Mouse (Mus musculus) mouse embryonic stem cell (cell line): ENCODE measurements around the gene Ctps.

Experiments
- in situ Hi-C, 2 experiments: fragments of 300-500 bp; cut with MboI; formaldehyde crosslinking; loops; 1 replicate in 1 of 2; 3 replicates in 1 of 2; pipeline ENCODE4 v1.14.3; 2019 to 2020; ENCODE audit warnings: low sequenced_read_pairs in 2 of 2, low pct_unique_long_range_greater_than_20kb in 1 of 2, mixed read lengths in 1 of 2; ENCODE audit not compliant: unreplicated experiment in 1 of 2

The Ctps gene

DNA sequence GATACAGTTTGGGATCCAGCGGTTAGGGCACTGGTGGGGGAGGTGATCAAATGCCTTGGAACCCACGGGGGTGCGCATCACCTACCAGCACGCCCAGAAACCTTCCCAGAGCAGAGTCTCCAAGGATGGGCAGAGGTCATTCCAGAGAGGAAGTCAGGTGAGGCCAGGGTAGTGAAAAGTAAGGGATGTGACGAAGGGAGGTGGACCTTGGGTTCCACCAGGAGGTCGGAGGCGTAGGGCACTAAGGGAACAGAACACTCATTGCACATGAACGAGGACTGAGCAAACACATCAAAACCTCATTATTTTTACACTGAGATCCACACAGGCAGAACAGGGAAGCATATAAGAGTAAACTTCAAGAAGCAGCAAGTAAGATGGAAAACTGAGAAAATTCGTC is 11.6 kb upstream of the Ctps start:
- in situ Hi-C loops: no loop called here

DNA sequence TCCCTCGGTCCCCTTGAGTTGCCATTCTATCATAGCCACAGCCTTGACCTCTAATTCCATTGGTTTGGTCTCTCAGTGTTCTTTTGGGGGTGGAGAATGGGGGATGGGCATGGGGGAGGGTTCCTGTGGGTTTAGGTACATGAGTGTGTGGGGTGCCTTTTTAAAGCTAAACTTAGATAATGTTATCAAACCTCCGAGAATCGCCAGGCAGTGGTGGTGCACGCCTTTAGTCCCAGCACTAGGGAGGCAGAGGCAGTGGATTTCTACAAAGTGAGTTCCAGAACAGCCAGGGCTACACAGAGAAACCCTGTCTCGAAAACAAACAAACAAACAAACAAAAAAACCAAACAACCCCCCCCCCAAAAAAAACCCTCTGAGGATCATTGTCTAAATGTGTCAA is 10.8 kb upstream of the Ctps start:
- in situ Hi-C loops: no loop called here

DNA sequence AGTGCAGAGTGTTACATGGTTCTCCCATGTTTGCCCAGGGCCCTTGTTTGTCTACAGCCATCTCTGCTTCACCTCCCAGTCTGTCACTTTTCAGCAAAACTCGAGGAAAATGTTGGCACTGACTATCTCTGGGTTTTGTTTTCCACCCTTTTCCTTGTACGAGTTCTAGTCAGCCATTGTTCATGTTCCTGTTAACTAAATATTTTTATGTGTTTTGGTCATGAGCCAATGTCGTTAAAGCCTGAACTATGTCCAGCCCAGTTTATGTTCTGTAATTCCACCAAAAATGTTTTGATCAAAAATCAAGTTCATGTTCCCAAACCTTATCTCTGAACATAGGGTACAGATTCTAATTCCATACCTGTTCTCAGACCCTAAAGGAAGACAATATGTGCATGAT is 1.6 kb upstream of the Ctps start:
- in situ Hi-C loops: no loop called here

DNA sequence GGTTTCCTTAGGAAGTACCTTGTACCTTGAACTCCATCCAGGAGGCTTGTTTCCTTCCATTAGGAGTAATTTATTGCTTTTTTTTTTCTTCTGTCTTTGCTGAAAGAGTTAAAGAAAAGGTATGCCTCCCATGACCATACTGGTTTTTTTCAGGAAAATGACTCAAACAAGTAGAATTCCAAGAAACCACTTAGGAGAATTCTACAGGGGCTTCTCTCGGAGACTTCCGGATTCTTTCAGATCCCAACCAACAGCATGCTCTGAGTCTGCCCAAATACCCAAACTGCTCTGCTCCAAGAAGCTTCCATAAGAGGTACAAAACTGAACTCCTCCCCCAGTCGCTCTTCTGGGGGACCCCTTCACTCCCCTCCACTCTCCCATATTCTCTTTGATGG is 991 bp upstream of the Ctps start:
- in situ Hi-C loops: no loop called here

DNA sequence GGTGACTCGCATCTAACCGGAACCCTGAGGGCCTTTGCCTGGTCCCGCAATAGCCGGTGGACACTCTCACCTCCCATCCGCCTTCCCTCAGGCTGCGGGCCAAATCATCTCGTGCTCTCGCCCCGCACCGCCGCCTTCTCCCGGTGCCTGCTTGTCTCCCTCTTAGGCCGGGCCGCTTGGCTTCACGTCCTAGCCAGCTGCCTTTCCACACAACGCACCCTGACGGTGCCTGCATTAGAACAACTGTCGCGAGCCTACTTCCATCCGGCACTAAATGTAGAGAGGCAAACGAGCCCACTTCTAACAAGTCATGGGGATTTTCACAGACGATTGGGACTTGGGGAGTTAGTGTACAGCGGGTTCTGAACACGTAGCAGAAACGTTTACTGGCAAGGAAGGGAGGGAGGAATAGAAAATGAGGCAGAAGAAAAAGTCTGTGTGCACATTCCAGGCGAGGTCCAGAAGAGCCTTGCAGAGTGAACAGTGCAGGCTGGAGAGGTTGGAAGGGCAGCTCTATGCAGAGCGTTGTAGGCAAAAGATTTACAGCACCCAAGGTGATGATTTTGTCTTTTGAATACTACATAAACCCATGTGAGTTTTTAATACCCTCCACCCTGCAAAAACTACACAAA is 478 bp upstream of the Ctps start:
- in situ Hi-C loops: no loop called here

DNA sequence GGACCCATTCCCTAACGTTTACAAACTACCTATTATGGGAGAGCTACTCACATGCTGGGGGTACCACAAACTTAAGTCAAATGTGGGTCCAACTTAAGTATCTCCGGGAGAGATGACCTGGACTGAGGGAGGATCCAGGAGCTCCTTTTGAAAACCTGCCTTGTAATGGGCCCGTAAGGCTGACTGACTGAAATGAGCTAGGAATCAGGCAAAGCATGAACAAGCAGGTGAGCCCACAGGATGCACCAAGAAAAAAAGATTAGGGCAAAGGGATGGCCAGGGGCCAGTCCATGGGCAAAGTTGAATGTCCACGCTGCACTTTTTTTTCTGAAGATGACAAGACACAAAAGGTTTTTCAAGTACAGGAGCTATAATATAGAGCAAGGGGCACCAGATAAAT is 1.1 kb downstream of the Ctps start:
- in situ Hi-C loops: no loop called here

DNA sequence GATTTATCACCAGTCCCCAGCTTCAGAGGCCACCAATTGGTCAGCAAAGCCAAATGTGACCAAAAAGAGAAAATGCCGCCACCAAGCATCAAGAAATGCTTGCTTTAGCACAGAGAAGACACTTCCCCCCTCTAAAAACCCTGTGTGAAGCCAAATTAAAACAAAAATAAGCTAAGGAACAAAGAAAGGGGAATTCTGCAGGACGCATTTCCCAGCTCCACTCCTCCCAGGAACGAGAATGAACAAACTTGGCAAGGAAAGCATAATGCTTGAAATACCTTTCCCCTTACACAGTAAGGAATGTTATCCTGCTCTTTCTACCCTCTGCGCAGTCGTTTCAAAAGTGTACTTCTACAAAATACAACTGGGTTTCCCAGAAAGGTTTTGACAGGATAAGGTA is 2.1 kb downstream of the Ctps start:
- in situ Hi-C loops: no loop called here

DNA sequence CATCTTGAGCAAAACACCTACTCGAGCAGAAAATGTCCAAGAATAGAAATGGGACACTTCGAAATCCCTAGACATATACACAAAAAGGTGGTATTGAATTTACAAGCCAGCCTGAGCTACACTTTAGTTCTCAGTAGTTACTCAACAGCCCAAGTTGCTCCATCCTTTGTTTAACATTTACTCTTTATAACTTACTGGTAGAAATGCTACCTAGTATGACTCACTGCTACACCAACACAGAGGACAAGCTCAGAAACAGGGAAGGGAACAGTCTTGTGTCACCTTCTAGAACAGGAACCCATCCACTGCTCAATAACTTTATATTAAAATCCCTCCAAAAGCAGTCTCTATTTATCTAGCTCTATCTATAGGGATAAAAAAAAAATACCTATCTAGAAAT is 4.3 kb downstream of the Ctps start:
- in situ Hi-C loops: no loop called here

DNA sequence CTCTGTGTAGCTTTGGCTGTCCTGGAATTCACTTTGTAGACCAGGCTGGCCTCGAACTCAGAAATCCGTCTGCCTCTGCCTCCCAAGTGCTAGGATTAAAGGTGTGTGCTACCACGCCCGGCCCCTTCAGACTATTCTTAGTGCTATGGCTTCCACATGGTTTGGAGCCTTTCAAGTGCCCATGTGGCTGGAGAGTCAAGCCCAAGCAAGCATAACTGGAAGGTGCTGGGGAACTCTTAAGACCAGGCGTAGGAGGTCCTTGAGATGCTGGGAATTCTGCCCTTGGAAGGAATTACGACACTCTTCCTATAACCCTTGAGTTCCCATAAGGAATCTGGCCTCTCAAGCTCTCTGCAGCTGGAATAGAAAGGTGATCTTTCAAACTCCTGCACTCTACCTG is 13.5 kb downstream of the Ctps start:
- in situ Hi-C loops: no loop called here

DNA sequence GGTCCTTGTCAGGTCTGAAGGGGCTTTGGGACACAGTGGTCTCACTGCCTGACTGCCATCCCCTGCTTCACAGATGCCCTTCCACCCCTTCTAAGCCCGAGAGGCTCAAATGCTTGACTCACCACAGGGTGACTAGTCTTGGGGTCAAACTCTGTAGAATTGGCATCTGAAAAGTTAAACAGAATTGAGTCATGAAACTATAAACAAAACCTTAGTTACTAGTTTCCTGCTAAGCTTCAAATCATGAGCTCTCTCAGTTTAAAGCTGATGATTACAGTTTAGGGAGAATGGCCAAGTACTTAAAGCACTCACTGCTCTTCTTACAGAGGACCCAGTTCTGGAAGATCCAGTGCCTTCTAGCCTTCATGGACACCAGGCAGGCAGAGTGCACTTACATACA is 25.2 kb downstream of the Ctps start:
- in situ Hi-C loops: no loop called here

DNA sequence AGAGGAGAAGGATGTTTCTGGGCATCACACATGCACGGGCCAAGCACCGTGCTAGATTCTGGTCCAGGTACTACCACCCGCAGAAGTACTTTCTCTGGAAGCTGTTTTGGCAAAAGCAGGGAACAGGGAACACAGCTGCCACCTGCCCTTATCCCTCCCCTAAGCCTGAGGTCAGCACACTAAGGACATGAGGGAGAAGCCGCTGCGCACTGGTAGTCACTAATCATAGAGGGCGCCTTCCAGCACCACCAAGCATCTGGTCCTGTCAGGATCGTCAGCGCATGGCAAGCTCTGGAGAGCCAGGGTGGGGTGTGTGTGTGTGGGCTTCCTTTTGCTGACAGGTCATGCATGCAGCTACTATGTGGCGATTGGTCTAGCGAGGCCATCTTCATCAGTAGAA is 31.4 kb downstream of the Ctps start:
- in situ Hi-C loops: no loop called here

DNA sequence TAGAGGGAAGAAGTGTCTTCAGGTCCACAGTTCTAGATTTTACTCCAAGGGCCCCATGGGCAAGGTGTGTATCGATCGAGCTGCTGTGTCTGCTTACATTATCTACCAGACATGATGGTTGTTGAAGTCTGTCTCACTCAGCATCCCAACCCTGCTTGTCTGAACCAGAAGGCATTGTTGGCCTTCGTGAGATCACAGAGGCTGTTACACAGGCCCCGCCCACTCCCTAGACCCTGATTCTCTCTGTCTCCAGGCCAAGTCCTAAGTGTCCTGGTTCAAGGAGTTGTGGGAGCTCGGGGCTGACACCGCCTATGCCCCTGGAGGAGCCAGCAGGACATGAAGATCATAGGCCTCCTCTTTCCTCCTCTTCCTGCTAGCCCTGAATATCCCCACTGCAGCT is 38.1 kb downstream of the Ctps start, which contains the start of gene Slfnl1:
Gene Slfnl1 (plus strand): TSS at position 246 of the 400 bp plus-strand sequence.
- in situ Hi-C loops: no loop called here

DNA sequence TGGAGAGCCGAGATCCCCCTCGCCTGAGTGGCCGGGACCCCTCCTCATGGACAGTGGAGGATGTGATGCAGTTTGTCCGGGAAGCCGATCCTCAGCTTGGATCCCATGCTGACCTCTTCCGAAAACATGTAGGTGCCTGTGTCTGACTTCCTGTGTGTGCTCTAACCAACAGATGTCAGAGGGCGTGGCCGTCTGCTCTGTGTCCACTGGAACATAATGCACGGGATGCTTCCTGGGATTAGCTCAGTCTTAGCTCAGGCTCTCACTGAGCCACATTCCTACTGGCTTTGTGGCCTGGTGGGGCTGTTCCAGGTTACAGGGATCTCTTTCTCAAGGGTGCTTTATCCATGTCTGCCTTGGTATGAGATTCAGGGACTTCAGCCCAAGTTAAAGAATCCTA is 41.9 kb downstream of the Ctps start:
- in situ Hi-C loops: loop anchor here in 1 of 2 experiments (10.0 kb wide), 1 partner anchor 143 kb away; no protein-coding TSS in a partner anchor

DNA sequence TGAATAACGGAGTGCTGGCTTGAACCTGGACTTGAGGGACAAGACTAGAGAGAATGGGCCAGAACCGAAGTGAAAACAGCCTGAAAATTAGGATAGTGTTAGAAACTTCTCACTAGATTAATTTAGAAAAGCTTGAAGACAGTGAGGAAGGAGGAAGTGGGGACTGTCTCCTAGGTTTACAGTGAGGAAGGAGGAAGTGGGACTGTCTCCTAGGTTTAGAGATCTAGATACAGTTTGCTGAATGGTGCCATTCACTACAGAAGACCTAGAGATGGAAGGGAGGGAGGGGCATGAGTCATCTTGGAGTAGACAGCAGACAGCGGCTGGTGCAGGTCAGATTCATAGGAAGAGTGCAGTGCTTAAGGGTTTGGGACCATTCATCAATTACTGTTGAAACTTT is 47.0 kb downstream of the Ctps start:
- in situ Hi-C loops: loop anchor here in 1 of 2 experiments (10.0 kb wide), 1 partner anchor 138 kb away; no protein-coding TSS in a partner anchor

DNA sequence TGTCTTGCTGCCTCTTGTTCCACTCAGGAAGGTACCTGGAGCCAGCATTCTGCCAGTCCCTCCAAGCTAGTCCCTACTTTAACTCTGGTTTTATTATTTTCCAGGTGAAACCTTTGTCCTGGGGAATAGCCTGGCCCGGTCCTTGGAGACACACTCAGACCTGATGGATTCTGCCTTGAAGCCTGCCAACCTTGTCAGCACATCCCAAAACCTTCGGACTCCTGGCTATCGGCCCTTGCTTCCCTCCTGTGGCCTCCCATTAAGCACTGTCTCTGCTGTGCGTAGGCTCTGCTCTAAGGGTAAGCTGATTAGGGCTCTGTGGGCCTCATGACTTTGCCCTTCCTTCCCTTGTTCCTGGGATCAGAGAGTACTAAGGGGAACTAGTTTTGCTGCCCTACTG is 47.7 kb downstream of the Ctps start:
- in situ Hi-C loops: loop anchor here in 1 of 2 experiments (10.0 kb wide), 1 partner anchor 138 kb away; no protein-coding TSS in a partner anchor

DNA sequence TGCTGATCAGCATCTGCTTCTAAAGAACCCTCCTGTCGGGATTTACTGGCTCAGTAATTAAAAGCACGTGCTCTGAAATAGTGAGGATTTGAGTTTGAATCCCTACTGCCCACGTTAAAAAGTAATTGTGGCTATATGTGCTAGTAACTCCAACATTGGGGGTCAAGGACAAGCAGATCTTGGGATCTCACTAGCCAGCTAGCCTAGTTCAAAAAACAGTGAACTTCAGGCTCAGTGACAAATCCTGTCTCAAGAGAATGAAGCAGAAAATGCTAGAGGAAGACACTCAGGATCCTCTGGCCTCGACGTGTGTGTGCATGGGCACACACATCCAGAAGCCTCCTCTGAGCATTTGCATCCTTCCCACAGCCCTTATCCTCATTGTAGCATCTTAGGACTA is 48.3 kb downstream of the Ctps start:
- in situ Hi-C loops: loop anchor here in 1 of 2 experiments (10.0 kb wide), 1 partner anchor 137 kb away; no protein-coding TSS in a partner anchor

DNA sequence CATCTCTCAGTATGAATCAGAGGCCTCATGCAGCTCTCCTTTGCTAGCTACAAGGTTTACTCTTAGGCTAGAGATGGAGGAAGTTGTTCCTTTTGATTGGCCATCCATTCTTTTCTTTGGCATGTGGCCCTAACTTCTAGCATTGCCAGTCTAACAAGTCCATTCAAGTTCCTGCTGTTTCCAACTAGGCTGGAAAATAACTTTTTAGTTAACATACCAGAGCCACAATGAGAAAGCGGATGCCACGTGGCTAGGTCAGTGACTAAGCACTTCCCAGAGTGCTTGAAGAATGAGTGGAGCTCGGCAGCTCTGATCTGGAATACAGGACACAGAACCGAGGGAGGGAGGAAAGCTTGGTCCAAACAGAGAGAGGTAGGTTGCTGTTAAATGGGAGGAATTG is 52.7 kb downstream of the Ctps start:
- in situ Hi-C loops: no loop called here

DNA sequence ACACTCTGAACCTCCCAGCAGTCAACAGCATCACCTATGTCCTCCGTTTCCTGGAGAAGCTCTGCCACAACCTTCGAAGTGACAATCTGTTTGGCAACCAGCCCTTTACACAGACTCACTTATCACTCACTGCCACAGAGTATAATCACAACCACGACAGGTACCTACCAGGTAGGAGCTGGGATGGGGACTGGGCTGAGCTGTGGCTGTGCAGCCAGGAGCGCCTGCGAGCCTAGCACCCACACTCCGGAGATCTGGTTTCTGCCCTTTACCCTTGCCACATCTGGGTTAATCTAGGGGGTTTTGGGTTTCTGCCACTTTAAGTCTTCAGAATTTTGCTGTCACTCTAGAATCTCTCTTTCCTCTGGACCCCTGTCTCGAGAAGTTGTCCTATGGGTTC is 53.2 kb downstream of the Ctps start:
- in situ Hi-C loops: no loop called here

DNA sequence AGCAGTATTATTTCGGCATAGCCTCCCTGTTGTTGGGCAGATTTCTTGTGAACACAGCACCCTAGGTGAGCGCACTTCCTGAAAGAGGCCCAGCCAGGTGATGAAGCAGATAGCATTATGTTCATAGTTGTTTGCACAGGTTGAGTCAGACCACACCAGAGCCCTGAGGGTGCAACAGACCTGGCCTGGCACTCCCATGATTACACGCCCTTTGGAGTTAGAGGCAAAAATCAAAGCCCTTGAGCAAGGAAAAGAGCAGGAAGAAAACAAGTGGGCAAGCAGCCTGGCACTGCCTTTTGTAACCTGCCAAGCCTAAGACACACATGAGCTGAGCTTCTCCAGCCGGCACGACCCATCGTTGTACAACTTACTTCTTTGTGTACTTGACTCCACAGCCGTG is 53.6 kb downstream of the Ctps start:
- in situ Hi-C loops: no loop called here

DNA sequence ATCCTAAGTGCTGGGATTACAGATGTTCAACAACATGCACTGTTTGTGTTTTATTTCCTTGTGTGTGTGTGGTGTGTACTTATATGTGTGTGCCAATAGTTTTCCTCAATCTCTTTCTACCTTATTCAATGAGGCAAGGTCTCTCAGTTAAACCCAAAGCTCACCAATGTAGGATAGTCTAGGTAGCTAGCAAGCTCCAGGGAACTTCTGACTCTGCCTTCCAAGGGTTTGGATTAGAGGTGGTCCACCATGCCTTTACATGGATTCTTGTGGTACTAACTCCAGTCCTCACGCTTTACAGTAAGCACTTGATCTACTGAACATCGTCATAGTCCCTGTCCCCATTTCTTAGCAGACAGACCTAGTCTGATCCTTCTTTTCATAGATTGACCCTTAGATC is 55.7 kb downstream of the Ctps start:
- in situ Hi-C loops: no loop called here

DNA sequence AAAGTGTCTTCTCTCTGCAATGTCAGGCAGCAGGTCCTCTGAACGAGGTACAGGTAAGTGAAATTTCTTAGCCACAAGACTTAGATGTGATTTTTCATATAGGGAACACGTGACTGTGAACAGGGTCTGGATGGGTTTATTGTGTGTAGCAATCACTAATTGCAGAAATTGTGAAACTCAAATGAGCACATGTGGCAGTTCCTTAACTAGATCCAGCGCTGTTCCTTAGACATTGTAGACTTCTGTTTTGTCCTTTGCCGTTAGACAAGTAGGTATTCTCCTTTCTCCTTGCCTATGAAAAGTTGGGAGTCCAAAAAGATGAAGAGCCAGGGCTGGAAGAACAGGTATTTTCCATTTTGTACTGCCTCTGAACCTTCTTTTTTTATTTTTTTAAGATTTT is 58.9 kb downstream of the Ctps start:
- in situ Hi-C loops: no loop called here
